Mouse (Mus musculus) embryonic facial prominence, embryonic 11.5 days (tissue): Measurements from ENCODE around the gene Dolpp1. TPM values are rescaled to one million over a fixed set of nuclear protein-coding genes. Genes with fewer than 3 reads are reported as not detected.
A peak's percentile ranks its signal among the peaks of the same experiment; 100 is the strongest.
"Not testable (repeated sequence)": the region's sequence is repeated elsewhere in the genome, so short reads cannot be mapped to it uniquely, and the experiment has no call there.

Source experiments
- ATAC-seq: fragments of 200-750 bp; cut with Nextera tagmentation; replicated peaks from 2 replicates; pipeline ENCODE4 v1.8.0; 2017; ENCODE audit warnings: low read depth; ENCODE audit not compliant: insufficient number of reproducible peaks, low FRiP score, low TSS enrichment
- DNase-seq: peaks from one replicate; pipeline ENCODE4 v3.0.0-alpha.2; 2015; ENCODE audit warnings: low spot score
- H3K27ac ChIP-seq: fragments of 300-500 bp; sonication (generic); replicated peaks from 2 replicates; pipeline ENCODE4 v1.5.1; 2014; ENCODE audit warnings: mild to moderate bottlenecking, low read depth, low read length, control low read depth
- H3K27me3 ChIP-seq: fragments of 300-500 bp; sonication (generic); 2 replicates; pipeline ENCODE4 v1.6.1; 2014; ENCODE audit warnings: mild to moderate bottlenecking, low read length, moderate library complexity, mixed read lengths; ENCODE audit not compliant: control insufficient read depth, insufficient read depth
- H3K36me3 ChIP-seq: fragments of 300-500 bp; sonication (generic); replicated peaks from 2 replicates; pipeline ENCODE4 v1.6.1; 2014; ENCODE audit warnings: low read depth, mild to moderate bottlenecking, low read length, moderate library complexity, mixed read lengths; ENCODE audit not compliant: control insufficient read depth, insufficient read depth
- H3K4me1 ChIP-seq: fragments of 300-500 bp; sonication (generic); 2 replicates; pipeline ENCODE4 v1.6.1; 2014; ENCODE audit warnings: low read length, mixed read lengths; ENCODE audit not compliant: control insufficient read depth, insufficient read depth
- H3K4me2 ChIP-seq: fragments of 300-500 bp; sonication (generic); 2 replicates; pipeline ENCODE4 v1.6.1; 2014; ENCODE audit warnings: low read depth, mild to moderate bottlenecking, control low read depth, low read length, moderate library complexity
- H3K4me3 ChIP-seq: fragments of 300-500 bp; sonication (generic); 2 replicates; pipeline ENCODE4 v1.5.1; 2014; ENCODE audit warnings: low read depth, low read length, control low read depth
- H3K9ac ChIP-seq: fragments of 300-500 bp; sonication (generic); replicated peaks from 2 replicates; pipeline ENCODE4 v1.6.1; 2014; ENCODE audit warnings: mild to moderate bottlenecking, control low read depth, low read length
- H3K9me3 ChIP-seq: fragments of 300-500 bp; sonication (generic); replicated peaks from 2 replicates; pipeline ENCODE4 v1.6.1; 2016; ENCODE audit warnings: mild to moderate bottlenecking, low read length, inconsistent platforms, mixed read lengths; ENCODE audit not compliant: control insufficient read depth
- WGBS: fragments of 180-500 bp; shearing (Covaris S2); extraction: QIAGEN DNeasy Blood & Tissue Kit; methylation state at CpG from one replicate; pipeline ENCODE4 v1.1.7; 2014; 5-methylcytosine and 5-hydroxymethylcytosine counted together
- polyA plus RNA-seq: library from polyadenylated mRNA; unstranded; fragments of >200 nt; fragmentation: Nextera tagmentation; extraction: Ambion mirVana; gene quantifications from 2 replicates; pipeline ENCODE4 v1.2.1, GENCODE M21; 2014

Dolpp1 gene
- polyA plus RNA-seq, 1 experiment from 2014 or later: 29.1 TPM

DNA sequence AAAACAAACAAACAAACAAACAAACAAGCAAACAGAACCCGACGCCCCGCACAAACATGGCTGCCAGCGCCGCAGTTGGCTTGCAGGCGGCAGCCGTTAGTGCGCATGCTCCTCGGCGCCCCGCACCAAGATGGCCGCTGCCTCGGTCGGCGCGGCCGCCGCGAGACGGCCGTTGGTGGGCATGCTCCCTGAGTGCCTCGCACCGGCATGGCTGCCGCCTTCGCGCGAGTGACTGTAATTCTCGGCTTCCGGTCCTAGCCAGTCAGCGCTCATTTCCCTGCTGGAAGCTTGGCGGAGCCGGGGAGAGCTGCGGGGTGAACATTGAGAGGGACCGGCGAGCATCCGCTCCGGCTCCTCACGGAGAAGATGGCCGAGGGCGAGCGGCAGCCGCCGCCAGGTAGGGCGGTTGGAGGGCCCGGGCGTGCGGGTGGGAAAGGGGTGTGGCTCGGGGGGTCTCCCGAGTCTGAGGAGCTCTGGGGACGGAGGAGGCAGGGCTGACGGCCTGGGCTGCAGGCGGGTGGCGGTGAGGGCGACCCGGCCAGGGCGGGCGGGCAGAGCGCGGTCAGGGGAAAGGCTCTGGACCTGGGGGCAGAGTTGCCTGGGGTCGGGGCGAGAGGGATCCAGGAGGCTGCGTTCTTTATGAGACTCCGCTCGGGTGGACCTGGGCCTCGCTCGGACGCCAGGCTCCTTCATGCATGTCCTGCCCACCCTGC is 24.0 kb downstream of the Dolpp1 start, which contains the start of gene Ptpa:
Gene Ptpa, plus strand, starts transcription at position 104 of the 713 bp plus-strand sequence.
- peak within 1 kb of the TSS; percentile 73 for H3K4me3 ChIP-seq
- H3K27me3 ChIP-seq: no peaks in the 10 kb centered on the region
- H3K36me3 ChIP-seq: no peaks in the 10 kb centered on the region
- H3K9me3 ChIP-seq: no peaks in the 10 kb centered on the region
- peaks cover 14% of the 10 kb centered on the region for H3K4me1 ChIP-seq
- H3K27ac ChIP-seq: peak within 1 kb of the TSS; percentile 97
- WGBS: under 1% methylated on average over 66 of the region's 67 CpGs
- peak within 1 kb of the TSS; percentile 97 for H3K9ac ChIP-seq
- peak; percentile 87 for ATAC-seq
- peak within 1 kb of the TSS; percentile 87 for H3K4me2 ChIP-seq
- DNase-seq: peak; percentile 95

DNA sequence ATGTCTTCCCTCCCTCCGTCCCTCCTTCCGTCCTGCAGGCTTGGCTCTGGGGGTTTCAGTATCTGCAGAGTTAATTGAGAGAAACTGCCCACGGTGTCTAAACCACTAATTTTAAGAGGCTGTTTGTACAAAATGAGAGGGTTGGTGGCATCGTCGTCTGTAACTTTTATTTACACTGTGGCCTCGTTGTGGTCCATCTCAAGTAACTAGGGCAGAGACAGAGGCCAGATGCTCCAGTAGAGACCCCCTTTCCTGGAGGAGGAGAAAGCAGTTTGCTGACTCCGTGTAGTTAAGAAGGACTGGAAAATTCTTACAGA is 24.6 kb downstream of the Dolpp1 start:
- 0% methylated on average over 5 of the region's 7 CpGs for WGBS
- no peaks in the 10 kb centered on the region for H3K36me3 ChIP-seq
- peak overlapping the region; percentile 97 for H3K9ac ChIP-seq
- H3K27ac ChIP-seq: peak overlapping the region; percentile 97
- ATAC-seq (no peak), DNase-seq (no peak)
- H3K27me3 ChIP-seq: no peaks in the 10 kb centered on the region
- H3K4me2 ChIP-seq: peak overlapping the region; percentile 87
- no peaks in the 10 kb centered on the region for H3K9me3 ChIP-seq
- H3K4me3 ChIP-seq: peak overlapping the region; percentile 73
- H3K4me1 ChIP-seq: peaks cover 14% of the 10 kb centered on the region

DNA sequence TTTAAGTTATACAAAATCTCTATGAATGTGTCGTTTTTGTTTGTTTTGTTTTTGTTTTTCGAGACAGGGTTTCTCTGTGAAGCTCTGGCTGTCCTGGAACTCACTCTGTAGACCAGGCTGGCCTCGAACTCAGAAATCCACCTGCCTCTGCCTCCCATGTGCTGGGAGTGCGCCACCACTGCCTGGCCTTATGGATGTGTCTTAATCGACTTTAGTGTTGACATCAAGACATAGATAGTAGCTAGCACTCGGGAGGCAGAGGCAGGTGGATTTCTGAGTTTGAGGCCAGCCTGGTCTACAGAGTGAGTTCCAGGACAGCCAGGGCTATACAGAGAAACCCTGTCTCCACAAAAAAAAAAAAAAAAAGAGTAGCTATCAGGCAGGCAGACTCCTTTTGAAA is 25.1 kb downstream of the Dolpp1 start:
- H3K4me1 ChIP-seq: peaks cover 14% of the 10 kb centered on the region
- H3K36me3 ChIP-seq, ATAC-seq, H3K4me3 ChIP-seq, H3K9ac ChIP-seq, H3K27me3 ChIP-seq, H3K27ac ChIP-seq, H3K9me3 ChIP-seq, DNase-seq: not testable (repeated sequence)
- WGBS: 83% methylated on average over 6 of the region's 6 CpGs
- H3K4me2 ChIP-seq: peak overlapping the region; percentile 87; the same call in 1 of the 2 replicates

DNA sequence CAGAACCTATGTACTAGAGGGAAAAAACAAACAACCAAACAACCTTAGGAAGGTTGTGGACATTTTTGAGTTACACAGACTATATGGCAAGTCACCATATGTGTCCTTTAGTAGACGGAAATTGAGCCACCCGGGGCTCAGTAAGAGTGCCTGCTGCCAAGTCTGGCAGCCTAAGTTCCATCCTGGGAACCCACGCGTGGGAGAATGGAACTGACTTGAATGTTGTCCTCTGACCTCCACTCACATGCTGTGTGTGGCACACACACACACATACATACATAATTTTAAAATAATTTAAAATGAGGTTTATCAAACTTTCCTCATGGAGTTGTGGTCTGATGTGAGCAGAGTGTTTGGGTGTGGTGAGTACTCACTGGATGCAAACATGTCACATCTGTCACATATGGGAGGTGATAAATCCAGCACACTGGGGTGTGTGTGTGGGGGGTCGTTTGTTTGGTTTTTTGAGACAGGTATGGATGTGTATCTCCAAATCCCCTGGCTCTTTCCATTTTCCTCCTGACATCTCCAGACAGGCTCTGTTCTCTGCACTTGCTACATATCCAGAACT is 25.6 kb downstream of the Dolpp1 start:
- WGBS: 82% methylated on average over 5 of the region's 5 CpGs
- no peak for ATAC-seq
- Histone ChIP-seq H3K9ac (no peak overlapping the region), H3K36me3 (no peaks in the 10 kb centered on the region), H3K9me3 (no peaks in the 10 kb centered on the region), H3K4me3 (no peak overlapping the region), H3K27me3 (no peaks in the 10 kb centered on the region), H3K4me2 (no peak overlapping the region), H3K4me1 (peaks cover 14% of the 10 kb centered on the region), H3K27ac (no peak overlapping the region)
- DNase-seq: no peak

DNA sequence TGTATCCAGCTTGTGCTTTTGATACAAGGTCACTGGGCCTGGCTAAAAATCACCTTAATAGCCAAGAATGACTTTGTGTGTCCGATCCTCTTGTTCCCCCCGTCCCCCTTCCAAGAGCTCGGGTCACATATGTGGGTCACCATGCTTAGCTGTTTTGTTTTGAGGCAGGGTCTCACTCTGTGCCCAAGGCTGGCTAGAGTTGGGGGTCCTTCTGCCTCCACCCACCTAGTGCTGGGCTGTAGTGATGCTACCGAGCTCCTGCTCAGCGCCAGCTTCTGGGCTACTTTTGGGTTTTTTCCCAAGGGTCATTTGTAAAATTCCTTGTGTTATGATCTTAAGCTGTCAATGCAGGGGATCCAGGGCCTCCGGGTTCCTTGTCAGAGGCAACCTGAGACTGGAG is 26.2 kb downstream of the Dolpp1 start:
- Histone ChIP-seq H3K27ac (no peak overlapping the region; the same call in 1 of the 2 replicates), H3K36me3 (no peaks in the 10 kb centered on the region), H3K4me1 (peaks cover 14% of the 10 kb centered on the region), H3K9ac (peak overlapping the region; percentile 18; the same call in 1 of the 2 replicates), H3K27me3 (no peaks in the 10 kb centered on the region), H3K4me2 (0 out of 2 replicates have a peak overlapping the region, but pooled peaks have one; percentile 2), H3K4me3 (no peak overlapping the region), H3K9me3 (no peaks in the 10 kb centered on the region)
- 65% methylated on average over 6 of the region's 6 CpGs for WGBS
- ATAC-seq (no peak), DNase-seq (no peak)

DNA sequence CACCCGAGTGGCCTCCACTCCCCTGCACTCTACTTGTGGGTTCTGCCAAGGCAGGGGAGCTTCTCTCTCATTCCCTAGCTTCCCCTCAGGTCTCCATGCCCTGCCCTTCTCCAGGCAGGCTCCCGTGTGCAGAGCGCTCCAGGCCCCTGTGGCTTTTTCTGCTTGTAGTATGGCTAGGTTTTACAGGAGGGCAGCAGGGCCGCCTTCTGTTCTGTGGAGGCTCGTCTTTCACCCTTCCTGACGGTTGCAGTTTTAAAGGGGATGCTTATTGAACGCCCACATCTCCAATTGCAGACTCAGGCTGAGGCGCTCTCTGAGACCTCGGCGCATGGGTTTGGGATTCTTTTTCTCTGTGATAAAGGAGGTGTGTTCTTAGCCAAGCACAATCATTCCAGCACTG is 27.1 kb downstream of the Dolpp1 start:
- no peak overlapping the region for H3K4me3 ChIP-seq
- ATAC-seq (no peak), DNase-seq (peak; percentile 61)
- H3K36me3 ChIP-seq: no peaks in the 10 kb centered on the region
- 23% methylated on average over 10 of the region's 10 CpGs for WGBS
- peak overlapping the region; percentile 79 for H3K27ac ChIP-seq
- no peaks in the 10 kb centered on the region for H3K27me3 ChIP-seq
- peak overlapping the region; percentile 41 for H3K9ac ChIP-seq
- no peaks in the 10 kb centered on the region for H3K9me3 ChIP-seq
- H3K4me2 ChIP-seq: peak overlapping the region; percentile 21; the same call in 1 of the 2 replicates
- peaks cover 14% of the 10 kb centered on the region for H3K4me1 ChIP-seq

DNA sequence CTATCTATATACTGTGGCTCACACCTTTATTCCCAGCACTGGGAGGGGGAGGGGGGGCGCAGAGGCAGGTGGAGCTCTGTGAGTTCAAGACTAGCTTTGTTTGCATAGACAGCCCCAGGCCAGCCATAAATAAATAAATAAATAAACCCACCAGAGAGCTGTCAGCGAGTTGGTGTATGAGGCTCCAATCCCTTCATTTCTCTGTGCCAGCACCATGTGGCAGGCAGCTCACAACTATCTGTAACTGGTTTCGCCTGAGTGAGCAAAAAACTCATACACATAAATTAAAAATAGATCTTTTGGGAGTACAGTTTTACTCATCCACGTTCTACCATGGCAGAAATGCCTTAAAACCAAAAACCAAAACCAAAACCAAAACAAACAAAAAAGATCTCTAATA is 29.4 kb downstream of the Dolpp1 start:
- WGBS: 80% methylated on average over 4 of the region's 4 CpGs
- H3K9ac ChIP-seq: no peak overlapping the region
- ATAC-seq: no peak
- no peaks in the 10 kb centered on the region for H3K27me3 ChIP-seq
- no peak for DNase-seq
- H3K9me3 ChIP-seq: no peaks in the 10 kb centered on the region
- H3K4me3 ChIP-seq: no peak overlapping the region
- peaks cover 10% of the 10 kb centered on the region for H3K4me1 ChIP-seq
- no peaks in the 10 kb centered on the region for H3K36me3 ChIP-seq
- no peak overlapping the region for H3K4me2 ChIP-seq
- no peak overlapping the region for H3K27ac ChIP-seq

DNA sequence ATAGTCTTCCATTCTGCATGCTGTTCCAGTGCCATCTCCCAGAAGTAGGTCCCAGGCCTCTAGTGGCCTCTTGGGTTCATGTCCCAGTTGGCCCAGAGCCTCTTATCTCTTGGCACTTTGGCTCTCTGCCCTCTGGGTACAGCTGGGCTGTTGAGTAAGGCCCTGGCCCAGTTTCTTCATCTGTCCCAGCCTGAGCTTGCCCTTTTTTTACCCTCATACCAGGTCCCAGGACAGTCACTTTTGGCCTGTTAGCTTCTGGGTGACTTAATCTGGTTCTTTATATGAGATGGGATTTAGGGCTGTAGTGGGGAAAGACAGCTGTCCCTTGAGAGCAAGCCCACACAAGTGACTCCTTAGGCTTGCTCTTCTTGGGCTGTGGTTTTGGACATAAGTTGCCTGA is 37.1 kb downstream of the Dolpp1 start:
- no peak overlapping the region for H3K4me3 ChIP-seq
- no peaks in the 10 kb centered on the region for H3K4me1 ChIP-seq
- no peak overlapping the region for H3K4me2 ChIP-seq
- DNase-seq (no peak), ATAC-seq (no peak)
- no peak overlapping the region for H3K9ac ChIP-seq
- H3K27me3 ChIP-seq: no peaks in the 10 kb centered on the region
- no peak overlapping the region for H3K27ac ChIP-seq
- peaks cover 11% of the 10 kb centered on the region for H3K36me3 ChIP-seq
- H3K9me3 ChIP-seq: no peaks in the 10 kb centered on the region
